Mouse (Mus musculus) activated CD4-positive, CD25-positive, alpha-beta regulatory T cell (primary cell): ENCODE data around the gene Gm49345. TPM values are rescaled to one million over a fixed set of nuclear protein-coding genes. Genes with fewer than 3 reads are reported as not detected.

Source experiments
- polyA plus RNA-seq, 2 experiments: library from polyadenylated mRNA; unstranded; fragments of 100-300 nt; shearing (Covaris generic); gene quantifications; one replicate each; pipeline ENCODE4 v1.2.1; 2017

Gm49345 gene
- 1 to 10 TPM; 2.9 to 6.0 TPM for polyA plus RNA-seq

DNA sequence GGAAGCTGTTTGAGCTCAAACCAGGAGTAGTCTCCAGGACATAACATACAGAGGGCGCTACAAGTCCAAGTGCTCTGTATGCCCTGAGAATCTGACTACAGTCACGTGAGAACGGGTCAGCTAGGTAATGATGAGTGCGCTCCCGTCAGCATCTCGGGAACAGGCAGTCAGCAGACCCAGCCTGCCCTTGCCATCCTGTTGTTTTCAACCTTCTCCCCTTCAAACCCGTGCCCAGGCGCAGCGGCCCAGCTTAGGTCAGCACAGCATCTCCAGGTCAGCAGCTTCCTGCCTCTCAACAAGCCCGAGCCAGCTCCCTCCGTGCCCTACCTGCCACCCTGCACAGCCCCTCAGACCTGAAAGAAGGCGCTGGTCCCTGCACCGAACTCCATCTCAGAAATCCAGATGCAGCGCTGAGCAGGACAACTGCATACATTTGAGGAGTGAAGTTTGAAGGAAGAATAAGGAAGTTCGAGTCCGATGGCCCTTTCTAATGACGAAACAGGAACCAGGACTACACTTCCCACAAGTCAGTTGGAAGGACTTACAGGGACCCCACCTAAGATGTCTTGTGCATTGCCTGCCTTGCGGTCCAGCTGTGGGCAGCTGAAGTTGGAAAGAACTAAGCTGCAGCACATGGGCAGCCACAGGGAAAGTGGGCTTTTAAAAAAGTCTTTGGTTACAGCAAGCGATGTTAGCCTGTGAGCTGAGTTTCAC lies at the start of gene Gm49345, which contains the start of gene Zfp729a:
TSS of gene Gm49345 (minus strand) at position 476 of the 714 bp plus-strand sequence.
TSS of gene Zfp729a (minus strand) at position 498 of the 714 bp plus-strand sequence.

DNA sequence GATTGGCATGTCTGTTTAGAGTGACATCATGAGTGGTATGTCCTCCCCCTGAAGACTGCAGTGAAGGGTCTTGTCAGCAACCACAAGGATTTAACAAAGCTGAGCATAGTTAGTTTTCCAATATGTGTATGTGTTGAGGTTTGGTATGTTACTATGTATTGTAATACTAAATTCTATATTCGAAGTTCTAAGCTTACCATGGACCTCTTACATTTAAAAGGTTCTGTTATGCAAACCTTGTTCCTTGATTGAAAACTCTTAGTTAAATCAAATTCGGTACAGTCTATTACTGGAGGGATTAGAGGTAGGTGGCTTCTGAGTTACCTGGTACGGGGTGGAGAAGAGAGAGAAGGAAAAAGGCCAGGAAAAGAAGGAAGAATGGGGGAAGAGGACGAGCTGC lies 49.4 kb upstream of the Gm49345 start, which contains the start of gene Zfp738:
TSS of gene Zfp738 (minus strand) at position 101 of the 400 bp plus-strand sequence.

DNA sequence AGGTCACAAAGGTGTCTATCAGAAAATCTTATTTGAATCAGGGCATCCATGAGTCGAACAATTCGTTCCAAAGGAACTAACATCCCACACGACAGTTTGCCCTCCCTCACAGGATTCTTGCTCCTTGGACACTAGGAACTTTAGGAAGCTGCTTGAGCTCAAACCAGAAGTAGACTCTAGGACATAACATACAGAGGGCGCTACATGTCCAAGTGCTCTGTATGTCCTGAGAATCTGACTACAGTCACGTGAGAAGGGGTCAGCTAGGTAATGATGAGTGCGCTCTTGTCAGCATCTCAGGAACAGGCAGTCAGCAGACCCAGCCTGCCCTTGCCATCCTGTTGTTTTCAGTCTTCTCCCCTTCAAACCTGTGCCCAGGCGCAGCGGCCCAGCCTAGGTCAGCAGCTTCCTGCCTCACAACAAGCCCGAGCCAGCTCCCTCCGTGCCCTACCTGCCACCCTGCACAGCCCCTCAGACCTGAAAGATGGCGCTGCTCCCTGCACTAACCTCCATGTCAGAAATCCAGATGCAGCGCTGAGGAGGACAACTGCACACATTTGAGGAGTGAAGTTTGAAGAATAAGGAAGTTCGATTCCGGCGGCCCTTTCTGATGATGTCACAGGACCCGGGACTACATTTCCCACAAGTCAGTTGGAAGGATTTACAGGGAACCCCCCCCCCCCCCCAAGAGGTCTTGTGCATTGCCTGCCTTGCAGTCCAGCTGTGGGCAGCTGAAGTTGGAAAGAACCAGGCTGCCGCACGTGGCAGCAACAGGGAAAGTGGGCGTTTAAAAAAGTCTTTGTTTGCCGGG lies 28.3 kb downstream of the Gm49345 start, which contains the start of gene Zfp729b:
TSS of gene Zfp729b (minus strand) at position 642 of the 811 bp plus-strand sequence.

DNA sequence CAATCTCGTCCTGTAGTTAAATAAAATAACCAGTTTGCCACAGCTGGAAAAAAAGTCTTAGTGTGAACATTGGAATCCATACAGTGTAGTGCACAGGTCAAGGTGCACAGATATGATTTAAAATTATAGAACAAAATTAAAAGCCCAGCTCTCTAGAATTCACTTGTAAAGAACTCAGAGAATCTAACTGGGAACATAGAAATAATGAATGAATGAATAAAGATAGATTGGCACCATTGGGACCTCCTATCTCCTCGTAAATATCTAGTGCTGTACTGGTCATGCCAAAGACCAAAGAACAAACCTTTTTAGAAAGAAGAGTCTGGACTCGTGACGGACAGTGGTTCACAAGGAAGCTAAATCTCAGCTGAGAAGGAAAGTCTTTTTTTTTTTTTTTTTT lies 83.8 kb downstream of the Gm49345 start, which contains the start of gene Zfp748:
TSS of gene Zfp748 (minus strand) at position 101 of the 400 bp plus-strand sequence.

Other genes starting within 250 kb of the Gm49345 start
- 10 to 100 TPM; 20.7 to 23.9 TPM for gene Zfp429, start 237.9 kb downstream of the Gm49345 start, polyA plus RNA-seq
- gene Zfp459, start 216.4 kb downstream of the Gm49345 start, polyA plus RNA-seq = 1 to 10 TPM; 4.0 to 6.1 TPM
- 10 to 100 TPM; 10.2 to 15.6 TPM for gene Zfp874a, start 186.1 kb downstream of the Gm49345 start, polyA plus RNA-seq
- 10 to 100 TPM in 1 of 2 experiments, 1 to 10 TPM in 1; 10.0 to 15.0 TPM for gene Zfp874b, start 153.5 kb downstream of the Gm49345 start, polyA plus RNA-seq
- 10 to 100 TPM; 11.8 to 17.4 TPM for gene Zfp58, start 137.2 kb downstream of the Gm49345 start, polyA plus RNA-seq
- gene Gm26965, start 111.6 kb downstream of the Gm49345 start, polyA plus RNA-seq = not detected
- gene Zfp87, start 111.6 kb downstream of the Gm49345 start, polyA plus RNA-seq = 10 to 100 TPM; 35.4 to 69.7 TPM
- 10 to 100 TPM; 15.1 to 17.3 TPM for gene Zfp748, start 83.9 kb downstream of the Gm49345 start, polyA plus RNA-seq
- 1 to 10 TPM; 6.4 to 8.2 TPM for gene Zfp729b, start 28.1 kb downstream of the Gm49345 start, polyA plus RNA-seq
- 1 to 10 TPM; 5.0 to 8.2 TPM for gene Zfp729a, start within 50 bp of the Gm49345 start, polyA plus RNA-seq
- 10 to 100 TPM; 17.8 to 25.1 TPM for gene Zfp738, start 49.3 kb upstream of the Gm49345 start, polyA plus RNA-seq
- gene Zfp65, start 91.4 kb upstream of the Gm49345 start, polyA plus RNA-seq = 1 to 10 TPM; 7.8 to 9.3 TPM
- gene Zfp85, start 117.5 kb upstream of the Gm49345 start, polyA plus RNA-seq = 1 to 10 TPM; 5.6 to 7.5 TPM
- gene Zfp493, start 141.9 kb upstream of the Gm49345 start, polyA plus RNA-seq = 1 to 10 TPM in 1 of 2 experiments, under 1 TPM in 1; 0.78 to 1.7 TPM
- 1 to 10 TPM; 4.7 to 6.4 TPM for gene Zfp273, start 176.0 kb upstream of the Gm49345 start, polyA plus RNA-seq
- under 1 TPM; 0.48 to 0.86 TPM for gene Gm10037, start 193.3 kb upstream of the Gm49345 start, polyA plus RNA-seq
- under 1 TPM in 1 of 2 experiments, not detected in 1; 0.29 TPM for gene BC048507, start 225.6 kb upstream of the Gm49345 start, polyA plus RNA-seq